Mouse (Mus musculus) lung, adult 2 months (tissue): ENCODE measurements around the gene Baz1a.

Experiments used
- CTCF ChIP-seq: fragments of 200-500 bp; IDR thresholded peaks from 2 replicates; pipeline ENCODE4 v1.5.1; 2011; ENCODE audit warnings: mild to moderate bottlenecking, low read length, control low read depth; ENCODE audit not compliant: insufficient read depth
- POLR2A ChIP-seq: fragments of 200-500 bp; IDR thresholded peaks from 2 replicates; pipeline ENCODE4 v1.6.1; 2011; ENCODE audit warnings: low read depth, mild to moderate bottlenecking, control low read depth, low read length, borderline replicate concordance; ENCODE audit errors: extremely low read depth

DNA sequence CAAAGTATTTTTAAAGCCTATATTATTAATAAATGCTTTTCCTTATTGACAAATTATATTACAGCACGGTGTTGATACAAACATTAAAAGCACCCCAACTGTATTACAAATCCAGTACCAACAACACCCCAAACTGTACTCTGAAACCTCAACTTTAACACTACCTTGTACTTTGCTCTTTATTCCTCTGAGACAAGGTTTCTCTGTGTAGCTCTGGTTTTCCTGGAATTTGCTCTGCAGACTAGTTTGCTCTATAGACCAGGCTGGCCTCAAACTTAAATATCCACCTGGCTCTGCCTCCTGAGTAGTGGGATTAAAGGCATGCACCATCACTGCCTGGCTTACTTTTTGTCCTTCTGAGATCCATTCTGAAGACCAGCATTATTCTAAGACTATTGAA lies 48.0 kb upstream of the Baz1a start:
- TF ChIP-seq POLR2A (no peak), CTCF (no peak)
